Mouse (Mus musculus) right cerebral cortex, adult 18-20 months (tissue): Measurements from ENCODE around the gene Olfr1150-ps1.

Source experiments
- DNase-seq: peaks from one replicate; pipeline ENCODE4 v3.0.0; 2022; ENCODE audit warnings: mixed read lengths

Olfr1150-ps1 gene

DNA sequence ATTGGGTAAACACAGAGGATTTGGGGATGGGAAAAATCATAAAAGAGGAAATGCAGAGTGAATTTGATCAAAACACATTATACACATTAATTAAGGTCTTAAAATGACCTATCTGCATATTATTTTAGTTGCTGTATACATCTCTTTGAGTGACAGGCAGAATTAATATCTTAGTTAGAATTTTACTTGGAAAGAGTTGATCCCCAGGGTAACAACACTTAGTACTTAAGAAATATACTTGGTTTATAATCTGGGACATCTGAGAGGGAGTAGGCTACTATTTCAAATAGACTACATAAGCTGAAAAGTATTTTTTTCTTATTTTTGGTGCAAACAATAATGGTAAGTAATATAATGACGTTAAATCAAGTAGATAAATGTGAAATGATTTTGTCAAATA, at the start of gene Olfr1150-ps1:
Gene Olfr1150-ps1 (plus strand): TSS at position 301 of the 400 bp plus-strand sequence.
- no peak for DNase-seq

- no peak for DNase-seq
Measured at GRCm38 (mm10) chr2:87800292-87800691, 43.5 kb upstream of the Olfr1150-ps1 start, which contains the start of gene Olfr1143. Olfr1143 (plus strand) TSS chr2:87800592.

DNA sequence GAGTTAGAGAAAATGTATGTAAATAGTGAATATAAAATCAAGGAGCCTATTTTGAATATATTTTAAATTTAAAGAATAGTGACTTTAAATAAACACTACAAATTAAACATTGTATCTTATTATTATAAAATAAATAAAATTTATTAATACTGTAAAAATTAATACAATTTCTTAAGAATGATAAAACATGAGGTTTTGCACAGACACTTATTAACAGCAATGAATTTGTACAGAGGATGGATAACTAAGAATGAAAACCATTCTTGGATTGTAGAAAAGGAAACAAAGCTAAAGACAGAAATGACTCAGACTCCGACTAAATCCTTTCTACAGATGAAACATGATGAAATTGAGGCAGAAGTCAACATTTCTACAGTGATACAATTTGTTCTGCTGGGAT, 34.3 kb upstream of the Olfr1150-ps1 start, which contains the start of gene Olfr1145:
Gene Olfr1145 (plus strand): TSS at position 301 of the 400 bp plus-strand sequence.
- no peak for DNase-seq

GRCm38 (mm10) chr2:87830233-87830632, 13.6 kb upstream of the Olfr1150-ps1 start, which contains the start of gene Olfr1148:
Olfr1148 (plus strand) TSS chr2:87830533.
- no peak for DNase-seq

GRCm38 (mm10) chr2:87855562-87855961, 11.8 kb downstream of the Olfr1150-ps1 start, which contains the start of gene Olfr1151:
Olfr1151 (plus strand) TSS chr2:87855862.
- no peak for DNase-seq

DNA sequence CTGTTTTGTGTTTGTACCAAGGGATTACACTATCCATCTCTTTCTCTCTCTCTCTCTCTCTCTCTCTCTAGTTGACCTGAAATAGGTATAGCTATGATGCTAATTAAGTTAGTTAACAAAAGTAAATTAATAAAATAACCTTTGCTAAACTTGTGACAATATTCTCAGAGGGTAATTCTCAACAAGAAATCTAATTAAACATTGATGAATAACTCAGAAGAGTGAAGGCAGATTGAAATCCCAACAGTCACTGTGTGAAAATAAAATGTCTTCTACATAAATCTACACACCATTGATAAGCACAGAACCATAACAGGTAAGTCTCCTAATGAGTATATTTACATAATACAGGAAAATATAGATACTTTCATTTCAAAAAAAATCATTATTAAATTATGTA, 22.4 kb downstream of the Olfr1150-ps1 start, which contains the start of gene Olfr1152:
Gene Olfr1152 (plus strand): TSS at position 301 of the 400 bp plus-strand sequence.
- DNase-seq: no peak

DNA sequence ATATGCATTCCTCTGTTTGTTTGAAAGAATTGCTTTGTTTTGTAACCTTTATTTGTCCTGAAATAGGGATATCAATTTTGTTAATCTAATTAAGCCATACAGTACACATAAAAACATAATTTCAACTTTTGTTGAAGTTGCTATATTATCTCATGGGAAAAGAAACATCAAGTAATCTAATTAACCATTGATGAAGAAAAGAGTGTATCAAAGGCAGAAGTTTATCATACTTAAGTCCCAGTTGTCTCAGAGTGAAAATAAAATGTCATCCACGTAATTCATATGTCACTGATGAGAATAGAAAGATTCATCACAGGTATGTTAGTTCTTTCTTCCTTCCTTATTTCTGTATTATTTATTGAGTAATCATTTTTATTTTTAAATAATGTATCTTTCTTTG, 50.9 kb downstream of the Olfr1150-ps1 start, which contains the start of gene Olfr1153:
Gene Olfr1153 (plus strand): TSS at position 301 of the 400 bp plus-strand sequence.
- no peak for DNase-seq
